Mouse (Mus musculus) liver, embryonic 11.5 days (tissue): ENCODE measurements around the gene Msantd2. TPM values are rescaled to one million over a fixed set of nuclear protein-coding genes. Genes with fewer than 3 reads are reported as not detected.

Experiments used
- ATAC-seq: fragments of 200-750 bp; cut with Nextera tagmentation; replicated peaks from 2 replicates; pipeline ENCODE4 v1.8.0; 2017; ENCODE audit warnings: moderate number of reproducible peaks, mild to moderate bottlenecking, moderate TSS enrichment, moderate library complexity; ENCODE audit not compliant: low FRiP score
- DNase-seq: peaks from one replicate; pipeline ENCODE4 v3.0.0-alpha.2; 2017; ENCODE audit warnings: low spot score
- H3K27ac ChIP-seq: fragments of 300-500 bp; sonication (generic); 2 replicates; pipeline ENCODE4 v1.5.1; 2014; ENCODE audit warnings: mild to moderate bottlenecking, low read depth, low read length, control low read depth
- H3K27me3 ChIP-seq: fragments of 300-500 bp; sonication (generic); replicated peaks from 2 replicates; pipeline ENCODE4 v1.6.1; 2014; ENCODE audit warnings: low read length, mixed read lengths; ENCODE audit not compliant: control insufficient read depth, insufficient read depth
- H3K36me3 ChIP-seq: fragments of 300-500 bp; sonication (generic); 2 replicates; pipeline ENCODE4 v1.6.1; 2014; ENCODE audit warnings: mild to moderate bottlenecking, low read length, moderate library complexity, mixed read lengths; ENCODE audit not compliant: control insufficient read depth, insufficient read depth
- H3K4me1 ChIP-seq: fragments of 300-500 bp; sonication (generic); replicated peaks from 2 replicates; pipeline ENCODE4 v1.6.1; 2014; ENCODE audit warnings: low read length, mixed read lengths; ENCODE audit not compliant: control insufficient read depth, insufficient read depth
- H3K4me2 ChIP-seq: fragments of 300-500 bp; sonication (generic); 2 replicates; pipeline ENCODE4 v1.6.1; 2014; ENCODE audit warnings: mild to moderate bottlenecking, control low read depth, moderate library complexity
- H3K4me3 ChIP-seq: fragments of 300-500 bp; sonication (generic); 2 replicates; pipeline ENCODE4 v1.5.1; 2014; ENCODE audit warnings: low read depth, low read length, control low read depth
- H3K9ac ChIP-seq: fragments of 300-500 bp; sonication (generic); 2 replicates; pipeline ENCODE4 v1.6.1; 2014; ENCODE audit warnings: low read depth, low read length, control low read depth
- H3K9me3 ChIP-seq: fragments of 300-500 bp; sonication (generic); 2 replicates; pipeline ENCODE4 v1.6.1; 2016; ENCODE audit warnings: low read length, inconsistent platforms, mixed read lengths; ENCODE audit not compliant: control insufficient read depth
- WGBS: fragments of 180-500 bp; shearing (Covaris S2); extraction: QIAGEN DNeasy Blood & Tissue Kit; methylation state at CpG from one replicate; pipeline ENCODE4 v1.1.7; 2014; 5-methylcytosine and 5-hydroxymethylcytosine counted together
- polyA plus RNA-seq: library from polyadenylated mRNA; unstranded; fragments of >200 nt; fragmentation: Nextera tagmentation; extraction: Ambion mirVana; gene quantifications from 2 replicates; pipeline ENCODE4 v1.2.1, GENCODE M21; 2014

Gene Msantd2
- polyA plus RNA-seq, 1 experiment from 2014 or later, result 17.7 TPM

DNA sequence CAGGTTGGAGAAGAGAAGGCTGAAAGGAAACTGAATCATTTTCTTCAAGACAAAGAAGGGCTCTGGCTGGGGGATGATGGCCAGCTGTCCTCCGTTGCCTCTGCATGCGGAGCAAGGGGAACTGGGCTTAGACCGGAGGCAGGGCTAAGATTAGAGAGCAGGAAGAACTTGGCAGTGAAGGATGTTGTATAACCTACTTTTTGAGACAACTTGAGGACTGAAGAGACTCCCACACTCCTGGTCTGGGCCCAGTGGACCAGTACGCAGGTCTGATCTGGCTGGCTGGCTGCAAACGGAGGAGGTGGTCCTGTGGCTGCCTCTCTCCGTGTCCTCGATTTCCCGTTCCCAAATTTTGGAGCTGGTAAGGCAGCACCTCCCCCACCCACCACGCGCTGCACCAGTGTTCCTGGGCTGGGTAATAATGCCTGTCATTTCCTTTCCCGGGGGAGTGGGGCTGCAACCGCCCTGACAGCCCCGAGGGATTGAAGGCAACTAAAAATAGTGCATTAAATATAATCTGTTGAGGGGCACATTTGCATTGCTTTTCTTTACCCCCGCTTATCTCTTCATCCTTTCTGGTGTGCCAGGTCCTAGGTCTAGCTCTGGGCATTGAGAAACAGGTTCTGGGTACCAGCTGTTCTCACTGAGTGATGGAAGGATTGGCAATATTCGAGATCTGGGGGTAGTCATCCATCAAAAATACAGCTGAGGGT, 78.9 kb downstream of the Msantd2 start:
- Histone ChIP-seq H3K27ac (peak overlapping the region; percentile 42), H3K36me3 (no peaks in the 10 kb centered on the region), H3K4me3 (0 out of 2 replicates have a peak overlapping the region, but pooled peaks have one; percentile 2), H3K27me3 (no peaks in the 10 kb centered on the region), H3K4me2 (peak overlapping the region; percentile 44), H3K9ac (0 out of 2 replicates have a peak overlapping the region, but pooled peaks have one; percentile 5), H3K4me1 (peaks cover 56% of the 10 kb centered on the region), H3K9me3 (no peaks in the 10 kb centered on the region)
- peak; percentile 41 for ATAC-seq
- peak; percentile 47 for DNase-seq
- 17% methylated on average over 15 of the region's 15 CpGs for WGBS

DNA sequence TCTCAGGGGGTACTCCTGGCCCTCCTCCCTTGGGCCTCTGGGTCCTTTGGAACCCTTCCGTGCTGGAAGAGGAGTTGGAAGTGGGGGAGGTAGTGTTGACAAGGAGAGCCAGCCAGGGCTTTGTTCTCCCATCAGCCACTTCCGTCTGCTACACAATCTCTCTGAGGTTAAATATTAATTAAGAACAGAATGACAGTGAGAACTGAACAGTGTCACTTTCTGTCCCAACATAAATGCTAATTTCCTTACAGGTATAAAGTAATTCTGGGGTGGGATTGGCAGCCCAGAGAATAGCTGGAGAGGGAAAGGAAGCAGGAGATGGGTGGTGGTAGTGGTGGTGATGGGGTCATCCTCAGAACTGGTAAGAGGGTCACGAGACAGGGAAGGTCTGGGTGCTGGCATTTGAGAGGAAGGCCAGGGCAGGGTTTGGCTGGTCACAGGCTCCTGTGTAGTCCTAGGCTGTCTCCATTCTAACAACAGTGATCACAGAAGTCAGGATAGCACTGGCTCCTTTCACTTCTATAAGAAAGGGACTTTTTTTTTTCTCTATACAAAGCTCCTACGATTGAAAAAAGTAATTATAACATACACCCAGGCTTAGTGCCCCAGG, 79.6 kb downstream of the Msantd2 start:
- peaks cover 56% of the 10 kb centered on the region for H3K4me1 ChIP-seq
- 47% methylated on average over 4 of the region's 4 CpGs for WGBS
- no peaks in the 10 kb centered on the region for H3K9me3 ChIP-seq
- no peaks in the 10 kb centered on the region for H3K36me3 ChIP-seq
- H3K9ac ChIP-seq, result 0 out of 2 replicates have a peak overlapping the region, but pooled peaks have one; percentile 5
- no peak overlapping the region for H3K4me3 ChIP-seq
- no peaks in the 10 kb centered on the region for H3K27me3 ChIP-seq
- ATAC-seq (0 out of 2 replicates have a peak, but pooled peaks have one; percentile 12), DNase-seq (no peak)
- H3K27ac ChIP-seq, result no peak overlapping the region
- peak overlapping the region; percentile 44 for H3K4me2 ChIP-seq

DNA sequence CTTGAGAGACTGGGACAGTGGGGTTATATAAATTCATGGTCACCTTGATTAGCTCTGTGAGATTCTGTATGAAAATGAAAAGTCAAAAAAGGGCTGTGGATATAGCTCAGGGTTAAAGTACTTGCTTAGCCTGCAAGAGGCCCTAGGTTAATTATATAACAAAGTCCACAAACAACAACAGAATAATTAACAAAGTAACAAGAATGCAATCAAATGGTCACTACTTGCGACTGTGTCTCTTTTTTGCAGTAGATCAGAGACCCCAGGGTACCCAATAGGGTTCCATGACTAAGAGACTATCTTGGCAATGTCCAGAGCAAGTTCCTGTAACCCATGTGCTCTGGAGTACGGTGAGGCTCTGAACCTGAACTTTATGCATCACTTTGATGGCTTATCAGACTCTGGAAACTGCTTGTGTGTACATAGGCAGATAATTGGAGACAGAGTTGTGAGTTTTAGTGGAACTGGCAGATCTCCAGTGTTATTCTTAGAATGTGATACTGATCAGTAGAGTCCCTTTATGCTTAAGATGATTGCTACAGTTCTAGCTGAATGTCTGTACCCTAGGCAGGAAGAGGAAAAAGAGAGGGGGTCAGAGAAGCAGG, 80.2 kb downstream of the Msantd2 start:
- H3K4me2 ChIP-seq, result no peak overlapping the region
- H3K4me1 ChIP-seq, result peaks cover 53% of the 10 kb centered on the region
- H3K36me3 ChIP-seq, result no peaks in the 10 kb centered on the region
- H3K9me3 ChIP-seq, result no peaks in the 10 kb centered on the region
- H3K9ac ChIP-seq, result no peak overlapping the region
- no peak overlapping the region for H3K27ac ChIP-seq
- ATAC-seq, result peak; percentile 27; the same call in 1 of the 2 replicates
- 54% methylated on average over 2 of the region's 2 CpGs for WGBS
- no peak for DNase-seq
- no peaks in the 10 kb centered on the region for H3K27me3 ChIP-seq
- H3K4me3 ChIP-seq, result no peak overlapping the region

DNA sequence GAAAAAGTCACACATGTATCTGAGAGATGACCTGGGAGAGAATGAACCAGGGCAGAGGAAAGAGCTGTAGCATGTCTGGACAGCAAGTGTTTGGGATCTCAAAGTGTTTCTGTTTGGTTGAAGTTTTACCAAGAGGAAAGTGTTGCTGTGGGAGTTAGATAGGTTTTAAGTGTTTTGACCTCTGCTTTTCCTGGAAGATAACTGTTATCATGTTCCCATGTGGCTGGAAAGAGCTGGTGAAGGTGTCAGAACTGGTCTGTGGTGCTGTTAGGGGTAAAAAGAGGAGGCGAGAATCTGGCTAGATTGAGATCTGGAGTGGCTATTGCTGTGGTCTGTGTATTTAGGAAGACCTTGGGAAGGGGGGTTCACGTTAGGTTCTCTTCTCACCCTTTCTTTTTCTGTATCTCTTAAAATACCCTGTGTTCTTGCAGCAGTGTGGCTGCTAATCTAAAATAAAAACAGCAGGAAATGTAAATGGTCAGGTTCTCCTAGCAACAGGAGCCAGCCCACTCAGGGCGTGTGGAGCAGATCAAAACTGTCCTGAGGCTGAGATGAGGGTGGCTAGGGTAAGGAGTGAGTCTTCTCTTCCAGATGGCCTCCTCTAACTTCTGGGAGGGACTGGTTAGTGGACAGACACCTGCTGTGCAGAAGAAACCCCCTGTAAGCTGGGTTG, 83.2 kb downstream of the Msantd2 start:
- Histone ChIP-seq H3K9ac (peak overlapping the region; percentile 6; the same call in 1 of the 2 replicates), H3K27me3 (no peaks in the 10 kb centered on the region), H3K4me1 (peaks cover 43% of the 10 kb centered on the region), H3K4me2 (peak overlapping the region; percentile 8; the same call in 1 of the 2 replicates), H3K9me3 (no peaks in the 10 kb centered on the region), H3K27ac (no peak overlapping the region; the same call in 1 of the 2 replicates), H3K4me3 (no peak overlapping the region), H3K36me3 (no peaks in the 10 kb centered on the region)
- 21% methylated on average over 3 of the region's 3 CpGs for WGBS
- DNase-seq (no peak), ATAC-seq (peak; percentile 25)

Other genes with a start within 250 kb of the Msantd2 start
- 1.7 and 2.0 TPM in 2 replicates for gene Slc37a2, start 233.6 kb upstream of the Msantd2 start, polyA plus RNA-seq
- 6.4 and 6.6 TPM in 2 replicates for gene Ccdc15, start 140.9 kb upstream of the Msantd2 start, polyA plus RNA-seq
- gene Hepacam, start 122.0 kb upstream of the Msantd2 start, polyA plus RNA-seq, result not detected in 2 replicates
- gene Robo4, start 87.4 kb upstream of the Msantd2 start, polyA plus RNA-seq, result 7.6 and 8.5 TPM in 2 replicates
- gene Robo3, start 56.1 kb upstream of the Msantd2 start, polyA plus RNA-seq, result 0.18 and 0.32 TPM in 2 replicates
- gene Esam, start 38.8 kb downstream of the Msantd2 start, polyA plus RNA-seq, result 34.9 and 36.6 TPM in 2 replicates
- gene Vsig2, start 49.9 kb downstream of the Msantd2 start, polyA plus RNA-seq, result 0.66 and 1.5 TPM in 2 replicates
- 20.8 and 23.6 TPM in 2 replicates for gene Nrgn, start 63.6 kb downstream of the Msantd2 start, polyA plus RNA-seq
- gene Siae, start 66.4 kb downstream of the Msantd2 start, polyA plus RNA-seq, result 8.0 and 8.6 TPM in 2 replicates
- 3.9 and 4.9 TPM in 2 replicates for gene Spa17, start 124.4 kb downstream of the Msantd2 start, polyA plus RNA-seq
- gene Tbrg1, start 168.0 kb downstream of the Msantd2 start, polyA plus RNA-seq, result 127 and 128 TPM in 2 replicates
- gene Panx3, start 179.9 kb downstream of the Msantd2 start, polyA plus RNA-seq, result not detected in 2 replicates
- not detected in 2 replicates for gene Olfr160, start 226.9 kb downstream of the Msantd2 start, polyA plus RNA-seq